Mouse (Mus musculus) midbrain, embryonic 10.5 days (tissue): ENCODE results near the gene Rps6kb1. TPM values are rescaled to one million over a fixed set of nuclear protein-coding genes. Genes with fewer than 3 reads are reported as not detected.

Source experiments
- DNase-seq: peaks from one replicate; pipeline ENCODE4 v3.0.0-alpha.2; 2017; ENCODE audit warnings: low spot score
- H3K27ac ChIP-seq: fragments of 300-500 bp; sonication (generic); replicated peaks from 2 replicates; pipeline ENCODE4 v1.5.1; 2016; ENCODE audit warnings: mild to moderate bottlenecking
- H3K27me3 ChIP-seq: fragments of 300-500 bp; sonication (generic); 2 replicates; pipeline ENCODE4 v1.6.1; 2016; ENCODE audit warnings: low read depth, mild to moderate bottlenecking; ENCODE audit not compliant: poor library complexity, severe bottlenecking
- H3K36me3 ChIP-seq: fragments of 300-500 bp; sonication (generic); 2 replicates; pipeline ENCODE4 v1.6.1; 2016; ENCODE audit warnings: mild to moderate bottlenecking, moderate library complexity
- H3K4me1 ChIP-seq: fragments of 300-500 bp; sonication (generic); 2 replicates; pipeline ENCODE4 v1.6.1; 2016
- H3K4me3 ChIP-seq: fragments of 300-500 bp; sonication (generic); 2 replicates; pipeline ENCODE4 v1.5.1; 2016; ENCODE audit warnings: mild to moderate bottlenecking, moderate library complexity
- H3K9me3 ChIP-seq: fragments of 300-500 bp; sonication (generic); replicated peaks from 2 replicates; pipeline ENCODE4 v1.6.1; 2016; ENCODE audit warnings: mild to moderate bottlenecking
- WGBS: fragments of 180-500 bp; shearing (Covaris S2); methylation state at CpG from one replicate; pipeline ENCODE4 v1.1.7; 2016; 5-methylcytosine and 5-hydroxymethylcytosine counted together
- polyA plus RNA-seq: library from polyadenylated mRNA; unstranded; fragments of >200 nt; fragmentation: Nextera tagmentation; extraction: Ambion mirVana; gene quantifications from 2 replicates; pipeline ENCODE4 v1.2.1, GENCODE M21; 2016

Gene Rps6kb1
- 56.2 and 58.3 TPM in 2 replicates for polyA plus RNA-seq

DNA sequence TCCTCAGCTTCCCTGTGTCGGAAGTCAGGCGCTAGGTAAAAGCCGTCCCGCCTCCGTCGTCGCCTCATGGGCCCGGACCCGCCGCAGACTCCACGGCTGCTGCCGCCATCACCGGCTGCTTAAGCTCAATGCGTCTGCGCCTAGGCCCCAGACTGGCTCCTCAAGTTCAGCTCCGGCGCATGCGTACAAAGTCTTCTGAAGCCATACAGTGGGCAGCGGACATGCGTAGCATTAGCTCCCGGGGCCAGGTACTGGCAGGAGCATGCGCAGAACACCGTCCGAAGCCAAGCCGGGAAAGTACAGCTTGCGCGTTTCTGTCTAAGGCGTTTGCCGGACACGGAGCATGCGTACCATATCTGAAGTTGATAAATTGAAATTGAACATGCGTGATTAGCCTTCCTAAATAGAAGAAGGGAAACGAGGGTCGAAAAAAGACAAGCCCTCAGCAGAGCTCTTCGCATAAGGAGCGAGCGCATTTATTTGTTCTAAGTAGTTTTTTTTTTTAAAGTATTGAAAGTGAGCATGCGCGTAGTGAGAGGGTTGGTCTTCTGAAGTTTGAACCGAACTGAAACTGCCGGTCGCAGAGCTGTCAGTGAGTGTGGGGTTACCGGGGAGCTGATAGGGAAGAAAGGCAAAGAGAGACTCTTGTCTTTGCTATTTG, at the start of gene Rps6kb1, which contains the start of gene Tubd1:
Rps6kb1 (minus strand) TSS at position 167 of the 661 bp plus-strand sequence.
Tubd1 (plus strand) TSS at position 353 of the 661 bp plus-strand sequence.
- Histone ChIP-seq H3K27me3 (no peaks in the 10 kb centered on the region), H3K36me3 (peaks cover 14% of the 10 kb centered on the region), H3K27ac (peak within 1 kb of the TSS; percentile 95), H3K4me3 (peak within 1 kb of the TSS; percentile 100), H3K4me1 (peaks cover 22% of the 10 kb centered on the region), H3K9me3 (no peaks in the 10 kb centered on the region)
- under 1% methylated on average over 43 of the region's 43 CpGs for WGBS
- peak; percentile 99 for DNase-seq

- H3K27me3 ChIP-seq, result no peaks in the 10 kb centered on the region
- WGBS, result 91% methylated on average over 5 of the region's 5 CpGs
Observed at GRCm38 (mm10) chr11:86593443-86593842, 48.8 kb upstream of the Rps6kb1 start.

DNA sequence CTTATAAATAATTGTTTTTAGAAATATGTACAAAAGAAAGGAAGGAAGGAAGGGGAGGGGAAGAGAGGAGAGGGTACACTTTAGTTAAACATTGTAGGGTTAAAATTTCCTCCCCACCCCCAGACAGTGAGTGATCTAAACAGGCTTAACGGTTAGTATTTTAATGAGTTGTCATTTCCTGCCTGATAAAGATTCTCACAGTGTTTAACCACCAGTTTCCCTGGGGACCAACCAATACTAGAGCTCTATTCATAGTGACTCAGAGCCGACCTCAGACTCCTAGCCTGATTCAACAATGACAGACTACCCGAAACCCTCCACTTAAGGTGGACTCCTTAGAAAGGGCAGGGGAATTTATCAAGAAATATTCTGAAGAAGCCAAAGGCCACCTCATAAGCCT, 48.4 kb upstream of the Rps6kb1 start:
- no peak overlapping the region for H3K4me3 ChIP-seq
- no peak for DNase-seq
- no peaks in the 10 kb centered on the region for H3K9me3 ChIP-seq
- 54% methylated on average over 3 of the region's 3 CpGs for WGBS
- no peaks in the 10 kb centered on the region for H3K27me3 ChIP-seq
- peaks cover 11% of the 10 kb centered on the region for H3K4me1 ChIP-seq
- H3K36me3 ChIP-seq, result no peaks in the 10 kb centered on the region
- no peak overlapping the region for H3K27ac ChIP-seq

More at GRCm38 (mm10) chr11:86593443-86593842, 48.8 kb upstream of the Rps6kb1 start:
- no peak overlapping the region for H3K27ac ChIP-seq
- no peaks in the 10 kb centered on the region for H3K9me3 ChIP-seq
- H3K4me3 ChIP-seq, result no peak overlapping the region
- H3K36me3 ChIP-seq, result no peaks in the 10 kb centered on the region
- no peak for DNase-seq
- H3K4me1 ChIP-seq, result peaks cover 11% of the 10 kb centered on the region

DNA sequence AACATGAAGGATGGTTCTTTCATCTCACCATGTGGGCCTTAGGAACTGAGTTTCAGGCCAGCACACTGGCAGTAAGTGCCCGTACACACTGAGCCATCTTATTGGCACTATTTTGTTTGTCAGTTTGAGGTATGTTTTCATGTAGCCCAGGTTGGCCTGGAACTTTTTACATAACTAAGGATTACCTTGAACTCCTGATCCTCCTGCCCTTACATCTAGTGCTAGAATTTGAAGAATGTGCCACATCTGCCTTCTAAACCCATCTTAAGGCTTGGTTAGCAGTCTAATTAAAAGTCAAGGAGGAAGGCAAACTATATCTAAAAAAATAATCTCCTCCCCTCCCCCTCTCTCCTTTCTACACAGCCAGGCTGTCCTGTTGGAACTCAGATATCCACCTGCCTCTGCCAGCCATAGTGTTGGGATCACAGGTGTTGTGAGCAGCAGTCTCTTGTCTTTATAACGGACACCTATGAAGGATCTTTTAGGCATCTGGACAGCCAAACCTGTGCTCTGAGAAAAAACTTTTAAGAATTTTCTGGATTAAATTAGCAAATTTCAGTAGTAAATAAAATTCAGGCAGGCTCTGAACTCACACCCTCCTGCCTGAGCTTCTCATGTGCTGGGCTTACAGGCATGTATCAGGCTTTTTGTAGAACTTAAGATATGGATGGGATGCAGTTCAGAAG, 47.5 kb upstream of the Rps6kb1 start:
- 86% methylated on average over 2 of the region's 2 CpGs for WGBS

DNA sequence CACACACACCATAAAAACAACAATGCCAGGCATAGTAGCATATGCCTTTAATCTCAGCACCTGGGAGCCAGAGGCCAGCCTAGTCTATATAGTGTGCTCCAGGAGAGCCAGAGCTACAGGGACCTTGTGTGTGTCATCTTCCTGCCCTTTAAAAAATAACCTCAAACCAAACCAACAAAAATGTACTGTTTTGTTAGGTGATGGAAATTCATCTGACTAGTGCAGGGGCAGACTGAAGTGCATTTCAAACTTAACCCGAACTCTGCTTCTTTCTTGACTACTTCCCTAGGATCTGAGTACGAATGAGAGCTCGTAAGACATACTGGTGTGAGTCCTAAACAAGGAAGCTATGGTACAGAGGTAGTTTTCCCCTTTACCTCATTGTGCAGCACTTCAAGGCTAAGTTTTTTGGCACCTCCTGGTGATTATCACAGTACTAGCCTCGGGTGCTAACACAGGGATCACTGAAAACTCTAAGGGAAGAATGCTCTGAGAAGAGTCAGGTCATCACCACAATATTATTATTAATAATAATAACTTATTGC, 46.8 kb upstream of the Rps6kb1 start:
- Histone ChIP-seq H3K36me3 (no peaks in the 10 kb centered on the region), H3K27ac (no peak overlapping the region), H3K27me3 (no peaks in the 10 kb centered on the region), H3K9me3 (no peaks in the 10 kb centered on the region), H3K4me3 (no peak overlapping the region), H3K4me1 (peaks cover 27% of the 10 kb centered on the region)
- no peak for DNase-seq
- WGBS, result 89% methylated on average over 4 of the region's 4 CpGs

More for the DNA sequence above, 47.5 kb upstream of the Rps6kb1 start:
- Histone ChIP-seq H3K4me3 (no peak overlapping the region), H3K9me3 (no peaks in the 10 kb centered on the region), H3K27me3 (no peaks in the 10 kb centered on the region), H3K27ac (no peak overlapping the region), H3K36me3 (no peaks in the 10 kb centered on the region), H3K4me1 (peaks cover 21% of the 10 kb centered on the region)
- no peak for DNase-seq

GRCm38 (mm10) chr11:86590579-86590978, 46.0 kb upstream of the Rps6kb1 start:
- no peak overlapping the region for H3K4me3 ChIP-seq
- no peaks in the 10 kb centered on the region for H3K27me3 ChIP-seq
- WGBS, result 91% methylated on average over 10 of the region's 10 CpGs
- no peaks in the 10 kb centered on the region for H3K9me3 ChIP-seq
- peaks cover 33% of the 10 kb centered on the region for H3K4me1 ChIP-seq
- H3K36me3 ChIP-seq, result no peaks in the 10 kb centered on the region
- no peak overlapping the region for H3K27ac ChIP-seq
- DNase-seq, result no peak

- Histone ChIP-seq H3K27ac (no peak overlapping the region), H3K36me3 (no peaks in the 10 kb centered on the region), H3K4me3 (no peak overlapping the region), H3K27me3 (no peaks in the 10 kb centered on the region), H3K4me1 (peaks cover 38% of the 10 kb centered on the region), H3K9me3 (no peaks in the 10 kb centered on the region)
- 91% methylated on average over 4 of the region's 4 CpGs for WGBS
- no peak for DNase-seq
Observed at GRCm38 (mm10) chr11:86590066-86590465, 45.5 kb upstream of the Rps6kb1 start.

DNA sequence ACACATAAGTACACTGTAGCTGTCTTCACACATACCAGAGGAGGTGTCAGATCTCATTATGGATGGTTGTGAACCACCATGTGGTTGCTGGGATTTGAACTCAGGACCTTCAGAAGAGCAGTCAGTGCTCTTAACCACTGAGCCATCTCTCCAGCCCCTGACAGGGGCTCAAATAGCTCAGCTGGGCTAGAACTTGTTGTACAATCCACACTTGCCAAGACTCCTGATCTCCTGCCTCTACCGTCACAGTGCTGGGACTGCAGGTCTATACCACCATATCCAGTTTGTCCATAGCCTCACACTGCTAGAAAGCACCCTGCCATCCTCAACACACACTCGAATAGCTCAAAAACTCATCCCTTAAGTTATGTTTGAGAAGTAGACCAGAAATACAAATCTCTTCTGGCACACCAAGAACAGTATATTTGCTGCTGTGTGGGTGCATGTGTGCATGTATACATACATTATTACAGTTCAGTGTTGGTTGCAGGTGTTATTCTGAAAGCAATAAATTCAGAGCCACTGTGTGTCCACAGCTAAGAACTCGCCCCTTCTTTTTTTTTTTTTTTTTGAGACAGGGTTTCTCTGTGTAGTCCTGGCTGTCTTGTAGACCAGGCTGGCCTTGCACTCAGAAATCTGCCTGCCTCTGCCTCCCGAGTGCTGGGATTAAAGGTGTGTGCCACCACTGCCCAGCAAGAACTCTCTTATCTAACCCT, 44.1 kb upstream of the Rps6kb1 start:
- H3K36me3 ChIP-seq, result no peaks in the 10 kb centered on the region
- H3K27me3 ChIP-seq, result no peaks in the 10 kb centered on the region
- H3K9me3 ChIP-seq, result no peaks in the 10 kb centered on the region
- no peak overlapping the region for H3K4me3 ChIP-seq
- H3K4me1 ChIP-seq, result peaks cover 33% of the 10 kb centered on the region
- no peak overlapping the region for H3K27ac ChIP-seq
- 92% methylated on average over 4 of the region's 4 CpGs for WGBS
- DNase-seq, result no peak

GRCm38 (mm10) chr11:86587830-86588229, 43.2 kb upstream of the Rps6kb1 start:
- peaks cover 28% of the 10 kb centered on the region for H3K4me1 ChIP-seq
- H3K27ac ChIP-seq, result no peak overlapping the region
- H3K4me3 ChIP-seq, result no peak overlapping the region
- no peak for DNase-seq
- 51% methylated on average over 7 of the region's 7 CpGs for WGBS
- no peaks in the 10 kb centered on the region for H3K9me3 ChIP-seq
- H3K36me3 ChIP-seq, result no peaks in the 10 kb centered on the region
- H3K27me3 ChIP-seq, result no peaks in the 10 kb centered on the region

DNA sequence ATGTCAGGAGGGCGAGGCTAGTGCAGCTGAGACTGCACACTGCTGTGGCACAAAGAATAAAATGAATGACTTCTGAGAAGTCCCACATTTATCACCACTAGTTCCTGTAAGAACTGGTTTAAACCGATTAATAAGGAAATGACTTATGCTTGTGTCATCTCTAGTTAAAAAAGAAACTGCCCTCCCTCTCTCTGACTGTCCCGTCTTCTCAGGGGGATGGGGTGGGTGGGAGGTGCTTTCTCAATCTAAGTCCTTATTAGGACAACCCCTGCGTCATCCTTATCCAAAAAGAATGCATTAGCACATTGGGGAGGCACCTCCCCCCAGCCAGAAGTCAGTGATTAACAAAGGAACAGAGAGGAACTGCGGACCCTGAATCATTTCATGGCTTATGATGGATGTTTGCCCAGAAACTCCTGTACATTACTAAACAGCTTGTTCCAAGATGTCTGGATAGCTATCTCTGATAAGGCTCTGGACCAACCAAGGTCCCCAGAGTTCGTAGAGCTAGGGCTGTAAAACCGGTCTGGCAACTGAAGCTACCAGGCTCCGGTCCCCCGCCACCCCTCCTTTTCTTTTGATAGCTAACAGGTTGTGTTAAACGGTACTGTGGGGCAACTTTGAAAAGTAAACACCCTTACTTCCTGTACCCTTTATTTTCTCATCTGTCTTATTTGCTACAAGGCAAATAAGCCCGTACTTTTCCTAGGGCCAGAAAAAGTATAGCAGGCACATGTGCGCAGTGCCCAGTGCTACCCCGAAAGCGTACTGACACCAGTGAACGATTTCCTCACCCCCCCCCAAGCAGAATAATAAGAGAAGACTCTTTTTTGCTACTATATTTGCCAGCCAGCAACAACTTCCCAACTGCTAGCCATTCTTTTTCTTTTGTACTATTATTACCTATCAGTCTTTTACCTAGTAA, 42.5 kb upstream of the Rps6kb1 start:
- H3K4me3 ChIP-seq, result peak overlapping the region; percentile 32
- 13% methylated on average over 15 of the region's 15 CpGs for WGBS
- no peak for DNase-seq
- H3K9me3 ChIP-seq, result no peaks in the 10 kb centered on the region
- peaks cover 27% of the 10 kb centered on the region for H3K4me1 ChIP-seq
- H3K27ac ChIP-seq, result peak overlapping the region; percentile 61
- H3K27me3 ChIP-seq, result no peaks in the 10 kb centered on the region
- H3K36me3 ChIP-seq, result no peaks in the 10 kb centered on the region

GRCm38 (mm10) chr11:86586177-86586867, 41.7 kb upstream of the Rps6kb1 start:
- Histone ChIP-seq H3K4me1 (peaks cover 27% of the 10 kb centered on the region), H3K9me3 (no peaks in the 10 kb centered on the region), H3K27ac (peak overlapping the region; percentile 61; the same call in 1 of the 2 replicates), H3K27me3 (no peaks in the 10 kb centered on the region), H3K36me3 (no peaks in the 10 kb centered on the region), H3K4me3 (peak overlapping the region; percentile 32)
- DNase-seq, result no peak
- 21% methylated on average over 12 of the region's 12 CpGs for WGBS
